8 mouse cellular contexts compared by ENCODE assay signal in genomic region chrX:94366029-94366428, GRCm38 (mm10). TPM values are rescaled to one million over a fixed set of nuclear protein-coding genes. Genes with fewer than 3 reads are reported as not detected.
DNase-seq lines count a peak whose midpoint lies in the region; ATAC-seq and TF ChIP-seq lines count a peak whose summit lies in the region.

No protein-coding gene starts in this region.

- H3K9me3 ChIP-seq in erythroblast, embryonic 14.5 days (ENCODE audit: control insufficient read depth, low read length) = peaks cover 10% of the 10 kb centered on the region
- H3K9me3 ChIP-seq in G1E (replicated peaks) = no peaks in the 10 kb centered on the region
- no peaks in the 10 kb centered on the region for H3K9me3 ChIP-seq in forebrain, embryonic 11.5 days (ENCODE audit: control insufficient read depth, low read length)
- no peaks in the 10 kb centered on the region for H3K9me3 ChIP-seq in intestine, embryonic 14.5 days (ENCODE audit: control insufficient read depth, low read length)
- H3K9me3 ChIP-seq in liver, embryonic 13.5 days (replicated peaks) = no peaks in the 10 kb centered on the region
- H3K9me3 ChIP-seq in neural tube, embryonic 14.5 days (ENCODE audit: control insufficient read depth, low read length) = no peaks in the 10 kb centered on the region

- peaks cover 20% of the 10 kb centered on the region for H3K4me1 ChIP-seq in erythroblast, embryonic 14.5 days (ENCODE audit: control insufficient read depth)
- H3K4me1 ChIP-seq in G1E (ENCODE audit: insufficient read depth, low read depth, low read length) = peaks cover 13% of the 10 kb centered on the region; the same call in 1 of the 2 replicates
- H3K4me1 ChIP-seq in forebrain, embryonic 11.5 days (replicated peaks; ENCODE audit: control insufficient read depth, insufficient read depth, low read length) = no peaks in the 10 kb centered on the region
- no peaks in the 10 kb centered on the region for H3K4me1 ChIP-seq in intestine, embryonic 14.5 days (replicated peaks; ENCODE audit: control insufficient read depth, insufficient read depth, low read length)
- H3K4me1 ChIP-seq in liver, embryonic 13.5 days (replicated peaks) = peaks cover 13% of the 10 kb centered on the region
- no peaks in the 10 kb centered on the region for H3K4me1 ChIP-seq in neural tube, embryonic 14.5 days (ENCODE audit: control insufficient read depth, insufficient read depth, low read length)

- DNase-seq in G1E (ENCODE audit: low spot score) = no peak
- peak; percentile 55 for DNase-seq in forebrain, embryonic 11.5 days (ENCODE audit: low spot score)
- peak; percentile 68 for DNase-seq in intestine, embryonic 14.5 days (ENCODE audit: low spot score)
- DNase-seq in liver, embryonic 13.5 days = no peak

- H3K27ac ChIP-seq in forebrain, embryonic 11.5 days (ENCODE audit: low read depth, low read length) = no peak overlapping the region
- no peak overlapping the region for H3K27ac ChIP-seq in intestine, embryonic 14.5 days (ENCODE audit: low read depth)
- H3K27ac ChIP-seq in liver, embryonic 13.5 days = no peak overlapping the region
- H3K27ac ChIP-seq in neural tube, embryonic 14.5 days (ENCODE audit: low read depth, low read length) = no peak overlapping the region

- no peaks in the 10 kb centered on the region for H3K36me3 ChIP-seq in erythroblast, embryonic 14.5 days (ENCODE audit: control insufficient read depth)
- H3K36me3 ChIP-seq in G1E (replicated peaks) = peaks cover 5% of the 10 kb centered on the region
- no peaks in the 10 kb centered on the region for H3K36me3 ChIP-seq in forebrain, embryonic 11.5 days (ENCODE audit: control insufficient read depth, insufficient read depth, low read length)
- no peaks in the 10 kb centered on the region for H3K36me3 ChIP-seq in intestine, embryonic 14.5 days (ENCODE audit: control insufficient read depth, insufficient read depth, low read length)
- H3K36me3 ChIP-seq in liver, embryonic 13.5 days = no peaks in the 10 kb centered on the region
- no peaks in the 10 kb centered on the region for H3K36me3 ChIP-seq in neural tube, embryonic 14.5 days (ENCODE audit: control insufficient read depth, insufficient read depth, low read length)

- H3K4me3 ChIP-seq in erythroblast, embryonic 14.5 days (replicated peaks) = peak overlapping the region; percentile 80
- peak overlapping the region; percentile 73; the same call in 1 of the 2 replicates for H3K4me3 ChIP-seq in G1E (ENCODE audit: low read depth, low read length)
- peak overlapping the region; percentile 24 for H3K4me3 ChIP-seq in forebrain, embryonic 11.5 days (ENCODE audit: low read depth, low read length)
- H3K4me3 ChIP-seq in intestine, embryonic 14.5 days (ENCODE audit: low read depth, low read length) = peak overlapping the region; percentile 27
- peak overlapping the region; percentile 74 for H3K4me3 ChIP-seq in liver, embryonic 13.5 days (replicated peaks)
- H3K4me3 ChIP-seq in neural tube, embryonic 14.5 days (ENCODE audit: low read depth, low read length) = peak overlapping the region; percentile 51; the same call in 1 of the 2 replicates

- peak overlapping the region; percentile 45; the same call in 1 of the 2 replicates for H3K4me2 ChIP-seq in forebrain, embryonic 11.5 days (ENCODE audit: low read depth, low read length, severe bottlenecking)
- peak overlapping the region; percentile 51 for H3K4me2 ChIP-seq in intestine, embryonic 14.5 days (ENCODE audit: low read length)
- peak overlapping the region; percentile 60 for H3K4me2 ChIP-seq in liver, embryonic 13.5 days
- H3K4me2 ChIP-seq in neural tube, embryonic 14.5 days (ENCODE audit: low read depth, low read length) = peak overlapping the region; percentile 38

- no peak for ATAC-seq in erythroblast, adult 5-6 weeks (replicated peaks; ENCODE audit: low FRiP score, poor library complexity, severe bottlenecking)
- ATAC-seq in G1E (ENCODE audit: extremely low read depth, insufficient number of reproducible peaks, low FRiP score, poor library complexity, severe bottlenecking) = no peak
- no peak for ATAC-seq in forebrain, embryonic 11.5 days (replicated peaks; ENCODE audit: low FRiP score)
- ATAC-seq in intestine, embryonic 14.5 days (replicated peaks; ENCODE audit: low FRiP score, low TSS enrichment, low read depth) = no peak
- no peak for ATAC-seq in liver, embryonic 13.5 days (ENCODE audit: low read depth)
- ATAC-seq in neural tube, embryonic 14.5 days (ENCODE audit: low read depth) = no peak
- no peak for ATAC-seq in granulocyte monocyte progenitor cell, adult 5-6 weeks (replicated peaks; ENCODE audit: poor library complexity, severe bottlenecking)

- TF ChIP-seq CTCF in G1E (IDR thresholded peaks at IDR 0.05; ENCODE audit: low read depth, low read length) = no peak

- no peak overlapping the region; the same call in 1 of the 2 replicates for H3K9ac ChIP-seq in forebrain, embryonic 11.5 days (ENCODE audit: low read length)
- no peak overlapping the region for H3K9ac ChIP-seq in intestine, embryonic 14.5 days (ENCODE audit: low read length)
- H3K9ac ChIP-seq in liver, embryonic 13.5 days = no peak overlapping the region
- no peak overlapping the region for H3K9ac ChIP-seq in neural tube, embryonic 14.5 days (replicated peaks; ENCODE audit: low read depth, low read length)

- WGBS in forebrain, embryonic 11.5 days = 19% methylated on average over 16 of the region's 16 CpGs
- 20% methylated on average over 16 of the region's 16 CpGs for WGBS in intestine, embryonic 14.5 days
- 16% methylated on average over 16 of the region's 16 CpGs for WGBS in liver, embryonic 13.5 days (ENCODE audit: insufficient replicate concordance)
- 18% methylated on average over 16 of the region's 16 CpGs for WGBS in neural tube, embryonic 14.5 days

- H3K27me3 ChIP-seq in erythroblast, embryonic 14.5 days (ENCODE audit: control insufficient read depth) = peaks cover 61% of the 10 kb centered on the region
- peaks cover 13% of the 10 kb centered on the region for H3K27me3 ChIP-seq in G1E (ENCODE audit: insufficient read depth, low read length)
- peaks cover 29% of the 10 kb centered on the region for H3K27me3 ChIP-seq in forebrain, embryonic 11.5 days (ENCODE audit: control insufficient read depth, insufficient read depth, low read length)
- peaks cover 53% of the 10 kb centered on the region for H3K27me3 ChIP-seq in intestine, embryonic 14.5 days (replicated peaks; ENCODE audit: control insufficient read depth, insufficient read depth, low read length)
- H3K27me3 ChIP-seq in liver, embryonic 13.5 days = peaks cover 53% of the 10 kb centered on the region
- peaks cover 27% of the 10 kb centered on the region for H3K27me3 ChIP-seq in neural tube, embryonic 14.5 days (ENCODE audit: control insufficient read depth, insufficient read depth, low read length)

RNA-seq across cellular contexts. Expression of gene Fam90a1b, which starts 0.5 kb away (rescaled TPM):
- polyA plus RNA-seq in erythroblast, embryonic 14.5 days (2012) = not detected in 2 replicates
- not detected in 2 replicates for total RNA-seq in erythroblast, adult 5-6 weeks (2015; ENCODE audit: low replicate concordance)
- total RNA-seq in erythroblast, adult 5-6 weeks (2017; ENCODE audit: low replicate concordance) = not detected in 2 replicates
- total RNA-seq in G1E (2014; fragmentation: Nextera tagmentation) = not detected in 2 replicates
- 0.06 and 0.16 TPM in 2 replicates for total RNA-seq in G1E (2017)
- not detected in 2 replicates for polyA plus RNA-seq in G1E (2012)
- polyA plus RNA-seq in forebrain, embryonic 11.5 days (2014; fragmentation: Nextera tagmentation; extraction: Ambion mirVana) = 0.15 TPM in 1 of 2 replicates, not detected in the other
- 0.12 TPM in 1 of 2 replicates, not detected in the other for polyA plus RNA-seq in intestine, embryonic 14.5 days (2014; fragmentation: Nextera tagmentation; extraction: Ambion mirVana)
- 0.03 TPM in 1 of 2 replicates, not detected in the other for polyA plus RNA-seq in liver, embryonic 13.5 days (2015; fragmentation: Nextera tagmentation; extraction: Ambion mirVana)
- polyA plus RNA-seq in neural tube, embryonic 14.5 days (2014; fragmentation: Nextera tagmentation; extraction: Ambion mirVana) = not detected in 2 replicates
- not detected in 2 replicates for total RNA-seq in granulocyte monocyte progenitor cell, adult 5-6 weeks (2014; fragmentation: Nextera tagmentation)
- total RNA-seq in granulocyte monocyte progenitor cell, adult 5-6 weeks (2017) = not detected in 2 replicates

RNA-seq across cellular contexts. Expression of gene Apoo, which starts 0.9 kb away (rescaled TPM):
- polyA plus RNA-seq in erythroblast, embryonic 14.5 days (2012) = 0.14 and 0.42 TPM in 2 replicates
- 9.0 and 12.3 TPM in 2 replicates for total RNA-seq in erythroblast, adult 5-6 weeks (2015; ENCODE audit: low replicate concordance)
- total RNA-seq in erythroblast, adult 5-6 weeks (2017; ENCODE audit: low replicate concordance) = 3.2 and 12.0 TPM in 2 replicates
- 29.9 and 45.1 TPM in 2 replicates for total RNA-seq in G1E (2014; fragmentation: Nextera tagmentation)
- total RNA-seq in G1E (2017) = 28.2 and 29.8 TPM in 2 replicates
- 0.69 and 1.5 TPM in 2 replicates for polyA plus RNA-seq in G1E (2012)
- 104 and 105 TPM in 2 replicates for polyA plus RNA-seq in forebrain, embryonic 11.5 days (2014; fragmentation: Nextera tagmentation; extraction: Ambion mirVana)
- polyA plus RNA-seq in intestine, embryonic 14.5 days (2014; fragmentation: Nextera tagmentation; extraction: Ambion mirVana) = 81.8 and 84.8 TPM in 2 replicates
- 68.5 and 69.1 TPM in 2 replicates for polyA plus RNA-seq in liver, embryonic 13.5 days (2015; fragmentation: Nextera tagmentation; extraction: Ambion mirVana)
- polyA plus RNA-seq in neural tube, embryonic 14.5 days (2014; fragmentation: Nextera tagmentation; extraction: Ambion mirVana) = 133 and 145 TPM in 2 replicates
- total RNA-seq in granulocyte monocyte progenitor cell, adult 5-6 weeks (2014; fragmentation: Nextera tagmentation) = 22.9 and 47.4 TPM in 2 replicates
- 18.1 and 19.5 TPM in 2 replicates for total RNA-seq in granulocyte monocyte progenitor cell, adult 5-6 weeks (2017)

Comparison
In these comparisons a context has a peak if more than half of its experiments do, and no peak if none do; other contexts are left out.
1. H3K4me3 ChIP-seq: peak in every context shown above with its lines; median percentile 80 in erythroblast, embryonic 14.5 days; 74 in liver, embryonic 13.5 days; 73 in G1E; 51 in neural tube, embryonic 14.5 days; 27 in intestine, embryonic 14.5 days; 24 in forebrain, embryonic 11.5 days.
2. DNase-seq: peak in forebrain, embryonic 11.5 days (single experiment) and intestine, embryonic 14.5 days (single experiment); none in G1E (single experiment) and liver, embryonic 13.5 days (single experiment).
3. RNA of gene Apoo, which starts 0.9 kb away (polyA plus RNA-seq): 133 to 145 TPM in neural tube, embryonic 14.5 days, 104 to 105 TPM in forebrain, embryonic 11.5 days, 81.8 to 84.8 TPM in intestine, embryonic 14.5 days and 68.5 to 69.1 TPM in liver, embryonic 13.5 days; 0.69 to 1.5 TPM in G1E and 0.14 to 0.42 TPM in erythroblast, embryonic 14.5 days; every median in the first group is over 10 times any median in the second.
4. Peak in every context shown above with its lines, with median percentiles within 50 percentile points of each other: H3K4me2 ChIP-seq.